Mouse (Mus musculus) C2C12 (cell line): ENCODE measurements around the gene Rundc3b.

Experiments used
- CEBPB ChIP-seq: IDR thresholded peaks from one replicate; pipeline ENCODE4 v1.6.1; 2011; ENCODE audit warnings: low read depth, mild to moderate bottlenecking, control low read depth, moderate library complexity
- CTCF ChIP-seq: IDR thresholded peaks from one replicate; pipeline ENCODE4 v1.5.1; 2011; ENCODE audit not compliant: control insufficient read depth, insufficient read depth, insufficient read length
- FOSL1 ChIP-seq: IDR thresholded peaks from one replicate; pipeline ENCODE4 v1.8.0; 2011; ENCODE audit warnings: mild to moderate bottlenecking, low read length; ENCODE audit not compliant: poor library complexity, insufficient read depth, severe bottlenecking
- MAX ChIP-seq: IDR thresholded peaks from one replicate; pipeline ENCODE4 v1.6.1; 2011; ENCODE audit warnings: mild to moderate bottlenecking, control low read depth
- MYOD1 ChIP-seq: IDR thresholded peaks from one replicate; pipeline ENCODE4 v1.6.1; 2011; ENCODE audit warnings: low read depth; ENCODE audit not compliant: control insufficient read depth, insufficient read length
- MYOG ChIP-seq: IDR thresholded peaks from one replicate; pipeline ENCODE4 v1.6.1; 2011; ENCODE audit not compliant: control insufficient read depth, insufficient read length; ENCODE audit errors: extremely low read depth
- USF1 ChIP-seq: IDR thresholded peaks from one replicate; pipeline ENCODE4 v1.6.1; 2011; ENCODE audit warnings: low read depth, mild to moderate bottlenecking, control low read depth, moderate library complexity

- TF ChIP-seq CTCF (no peak), CEBPB (no peak), MAX (no peak), MYOG (no peak), USF1 (no peak), FOSL1 (no peak), MYOD1 (no peak)
These were observed 45.2 kb upstream of the Rundc3b start for GRCm38 (mm10) chr5:8667758-8668474.
